Mouse (Mus musculus) hindbrain, embryonic 15.5 days (tissue): ENCODE measurements around the gene Clec4a4. TPM values are rescaled to one million over a fixed set of nuclear protein-coding genes. Genes with fewer than 3 reads are reported as not detected.
"Not testable (repeated sequence)": the region's sequence is repeated elsewhere in the genome, so short reads cannot be mapped to it uniquely, and the experiment has no call there.

Experiments
- ATAC-seq: fragments of 200-750 bp; cut with Nextera tagmentation; 2 replicates; pipeline ENCODE4 v1.8.0; 2017; ENCODE audit warnings: low read depth, moderate number of reproducible peaks, moderate TSS enrichment; ENCODE audit not compliant: low FRiP score
- H3K27ac ChIP-seq: fragments of 300-500 bp; sonication (generic); replicated peaks from 2 replicates; pipeline ENCODE4 v1.5.1; 2015; ENCODE audit warnings: mild to moderate bottlenecking, inconsistent platforms
- H3K27me3 ChIP-seq: fragments of 300-500 bp; sonication (generic); 2 replicates; pipeline ENCODE4 v1.6.1; 2015; ENCODE audit warnings: control low read depth, inconsistent platforms
- H3K36me3 ChIP-seq: fragments of 300-500 bp; sonication (generic); 2 replicates; pipeline ENCODE4 v1.6.1; 2015; ENCODE audit warnings: control low read depth, inconsistent platforms
- H3K4me1 ChIP-seq: fragments of 300-500 bp; sonication (generic); replicated peaks from 2 replicates; pipeline ENCODE4 v1.6.1; 2015; ENCODE audit warnings: control low read depth, inconsistent platforms
- H3K4me2 ChIP-seq: fragments of 300-500 bp; sonication (generic); 2 replicates; pipeline ENCODE4 v1.6.1; 2015; ENCODE audit warnings: moderate library complexity, mild to moderate bottlenecking, inconsistent platforms
- H3K4me3 ChIP-seq: fragments of 300-500 bp; sonication (generic); 2 replicates; pipeline ENCODE4 v1.5.1; 2015; ENCODE audit warnings: mild to moderate bottlenecking, inconsistent platforms
- H3K9ac ChIP-seq: fragments of 300-500 bp; sonication (generic); 2 replicates; pipeline ENCODE4 v1.6.1; 2015; ENCODE audit warnings: inconsistent platforms
- H3K9me3 ChIP-seq: fragments of 300-500 bp; sonication (generic); 2 replicates; pipeline ENCODE4 v1.6.1; 2016; ENCODE audit warnings: control low read depth, inconsistent platforms
- WGBS: fragments of 180-500 bp; shearing (Covaris S2); methylation state at CpG from one replicate; pipeline ENCODE4 v1.1.7; 2015; 5-methylcytosine and 5-hydroxymethylcytosine counted together
- polyA plus RNA-seq: library from polyadenylated mRNA; unstranded; fragments of >200 nt; fragmentation: Nextera tagmentation; extraction: Ambion mirVana; gene quantifications from 2 replicates; pipeline ENCODE4 v1.2.1, GENCODE M21; 2015

Clec4a4 gene
- polyA plus RNA-seq: not detected in 2 replicates

- no peaks in the 10 kb centered on the region for H3K4me1 ChIP-seq
- ATAC-seq: no peak
- 89% methylated on average over 6 of the region's 6 CpGs for WGBS
- no peaks in the 10 kb centered on the region for H3K9me3 ChIP-seq
- H3K27ac ChIP-seq: no peak within 1 kb of the TSS
- no peak within 1 kb of the TSS for H3K4me3 ChIP-seq
- no peaks in the 10 kb centered on the region for H3K27me3 ChIP-seq
- no peak within 1 kb of the TSS for H3K9ac ChIP-seq
- H3K4me2 ChIP-seq: no peak within 1 kb of the TSS
- H3K36me3 ChIP-seq: no peaks in the 10 kb centered on the region
These were observed at the start of gene Clec4a4 for GRCm38 (mm10) chr6:122989876-122990437. Gene Clec4a4, plus strand, starts transcription at chr6:122990367.

- 89% methylated on average over 2 of the region's 2 CpGs for WGBS
- H3K4me3 ChIP-seq: no peak overlapping the region
- H3K27ac ChIP-seq: no peak overlapping the region
- H3K9me3 ChIP-seq: no peaks in the 10 kb centered on the region
- H3K27me3 ChIP-seq: no peaks in the 10 kb centered on the region
- H3K36me3 ChIP-seq: no peaks in the 10 kb centered on the region
- ATAC-seq: no peak
- H3K9ac ChIP-seq: no peak overlapping the region
- H3K4me1 ChIP-seq: no peaks in the 10 kb centered on the region
- H3K4me2 ChIP-seq: no peak overlapping the region
These were observed 43.4 kb upstream of the Clec4a4 start for GRCm38 (mm10) chr6:122946760-122947159.

- H3K9me3 ChIP-seq: no peaks in the 10 kb centered on the region
- no peak within 1 kb of the TSS for H3K4me3 ChIP-seq
- 88% methylated on average over 8 of the region's 8 CpGs for WGBS
- no peak for ATAC-seq
- no peaks in the 10 kb centered on the region for H3K4me1 ChIP-seq
- H3K27ac ChIP-seq: no peak within 1 kb of the TSS
- H3K9ac ChIP-seq: no peak within 1 kb of the TSS
- no peak within 1 kb of the TSS for H3K4me2 ChIP-seq
- H3K27me3 ChIP-seq: no peaks in the 10 kb centered on the region
- H3K36me3 ChIP-seq: no peaks in the 10 kb centered on the region
These were observed 37.8 kb upstream of the Clec4a4 start, which contains the start of gene Clec4a3 for GRCm38 (mm10) chr6:122952401-122952800. Gene Clec4a3, plus strand, starts transcription at chr6:122952515.

- no peaks in the 10 kb centered on the region for H3K9me3 ChIP-seq
- H3K27ac ChIP-seq: no peak overlapping the region
- H3K4me2 ChIP-seq: no peak overlapping the region
- no peak overlapping the region for H3K9ac ChIP-seq
- 81% methylated on average over 2 of the region's 2 CpGs for WGBS
- H3K4me1 ChIP-seq: no peaks in the 10 kb centered on the region
- H3K4me3 ChIP-seq: no peak overlapping the region
- H3K36me3 ChIP-seq: no peaks in the 10 kb centered on the region
- no peaks in the 10 kb centered on the region for H3K27me3 ChIP-seq
- ATAC-seq: no peak
These were observed 25.6 kb upstream of the Clec4a4 start for GRCm38 (mm10) chr6:122964562-122964961.

- H3K4me1 ChIP-seq: no peaks in the 10 kb centered on the region
- H3K36me3 ChIP-seq: no peaks in the 10 kb centered on the region
- WGBS: 86% methylated on average over 2 of the region's 2 CpGs
- H3K4me3 ChIP-seq: no peak overlapping the region
- H3K9ac ChIP-seq: no peak overlapping the region
- no peak for ATAC-seq
- H3K27me3 ChIP-seq: no peaks in the 10 kb centered on the region
- H3K27ac ChIP-seq: no peak overlapping the region
- H3K4me2 ChIP-seq: no peak overlapping the region
- no peaks in the 10 kb centered on the region for H3K9me3 ChIP-seq
These were observed 21.1 kb upstream of the Clec4a4 start for GRCm38 (mm10) chr6:122969048-122969447.

GRCm38 (mm10) chr6:123004696-123005095 lies 14.5 kb downstream of the Clec4a4 start:
- not testable (repeated sequence) for ATAC-seq, H3K9me3 ChIP-seq, H3K4me2 ChIP-seq, H3K9ac ChIP-seq, H3K27me3 ChIP-seq, H3K4me1 ChIP-seq, H3K27ac ChIP-seq, H3K4me3 ChIP-seq, H3K36me3 ChIP-seq
- WGBS: 87% methylated on average over 2 of the region's 2 CpGs

GRCm38 (mm10) chr6:123005591-123005990 lies 15.4 kb downstream of the Clec4a4 start:
- no peak for ATAC-seq
- Histone ChIP-seq H3K4me1 (no peaks in the 10 kb centered on the region), H3K9ac (no peak overlapping the region), H3K4me3 (no peak overlapping the region), H3K36me3 (no peaks in the 10 kb centered on the region), H3K9me3 (no peaks in the 10 kb centered on the region), H3K4me2 (no peak overlapping the region), H3K27ac (no peak overlapping the region), H3K27me3 (no peaks in the 10 kb centered on the region)
- 75% methylated on average over 1 of the region's 1 CpGs for WGBS

- Histone ChIP-seq H3K4me3 (no peak within 1 kb of the TSS), H3K36me3 (no peaks in the 10 kb centered on the region), H3K4me1 (no peaks in the 10 kb centered on the region), H3K9ac (no peak within 1 kb of the TSS), H3K27ac (no peak within 1 kb of the TSS), H3K9me3 (no peaks in the 10 kb centered on the region), H3K27me3 (no peaks in the 10 kb centered on the region), H3K4me2 (no peak within 1 kb of the TSS)
- 87% methylated on average over 2 of the region's 2 CpGs for WGBS
- ATAC-seq: no peak
These were observed 59.7 kb downstream of the Clec4a4 start, which contains the start of gene Clec4b1 for GRCm38 (mm10) chr6:123049742-123050372. Gene Clec4b1, plus strand, starts transcription at chr6:123049962.

Other genes starting within 250 kb of the Clec4a4 start
- 43.4 and 44.5 TPM in 2 replicates for gene Slc2a3, start 188.7 kb upstream of the Clec4a4 start, polyA plus RNA-seq
- gene Foxj2, start 170.5 kb upstream of the Clec4a4 start, polyA plus RNA-seq: 8.2 and 9.0 TPM in 2 replicates
- 1.7 and 2.6 TPM in 2 replicates for gene C3ar1, start 134.2 kb upstream of the Clec4a4 start, polyA plus RNA-seq
- 146 and 152 TPM in 2 replicates for gene Necap1, start 115.9 kb upstream of the Clec4a4 start, polyA plus RNA-seq
- 1.9 and 2.0 TPM in 2 replicates for gene Clec4a1, start 68.5 kb upstream of the Clec4a4 start, polyA plus RNA-seq
- 1.3 and 2.8 TPM in 2 replicates for gene Clec4a3, start 37.9 kb upstream of the Clec4a4 start, polyA plus RNA-seq
- not detected in 2 replicates for gene Clec4b1, start 59.6 kb downstream of the Clec4a4 start, polyA plus RNA-seq
- gene Clec4a2, start 116.1 kb downstream of the Clec4a4 start, polyA plus RNA-seq: 1.5 and 1.8 TPM in 2 replicates
- not detected in 2 replicates for gene Clec4b2, start 182.5 kb downstream of the Clec4a4 start, polyA plus RNA-seq
- 1.2 and 2.2 TPM in 2 replicates for gene Clec4n, start 239.5 kb downstream of the Clec4a4 start, polyA plus RNA-seq